Mouse (Mus musculus): ENCODE measurements around the gene 1700034J05Rik. TPM values are rescaled to one million over a fixed set of nuclear protein-coding genes. Genes with fewer than 3 reads are reported as not detected.

Gene 1700034J05Rik
- polyA plus RNA-seq, 1 experiment from 2014 or later: not detected

GRCm38 (mm10) chr6:146978691-146979114 is 24.5 kb upstream of the 1700034J05Rik start:
- H3K27ac ChIP-seq (replicated peaks): no peak overlapping the region; the same call in 1 of the 2 replicates
- H3K27me3 ChIP-seq (ENCODE audit: control insufficient read depth, insufficient read depth, low read length): no peaks in the 10 kb centered on the region
- no peaks in the 10 kb centered on the region; the same call in 1 of the 2 replicates for H3K4me1 ChIP-seq (replicated peaks; ENCODE audit: control insufficient read depth, insufficient read depth)
- H3K9me3 ChIP-seq (ENCODE audit: control insufficient read depth, low read length): no peaks in the 10 kb centered on the region
- no peak overlapping the region for H3K4me3 ChIP-seq (ENCODE audit: low read depth, low read length)
- no peaks in the 10 kb centered on the region for H3K36me3 ChIP-seq (ENCODE audit: control insufficient read depth, insufficient read depth, low read length)
- TF ChIP-seq EP300 (optimal IDR thresholded peaks at IDR 0.05) (no peak), CTCF (IDR thresholded peaks at IDR 0.05; ENCODE audit: low read depth) (peak; percentile 74)
- ATAC-seq (ENCODE audit: low FRiP score, low TSS enrichment) (peak; percentile 19; the same call in 1 of the 2 replicates), DNase-seq (ENCODE audit: low spot score) (no peak)
- WGBS: 31% methylated on average over 5 of the region's 5 CpGs
- no peak overlapping the region for H3K4me2 ChIP-seq (replicated peaks; ENCODE audit: low read depth)
- H3K9ac ChIP-seq (ENCODE audit: low read length): no peak overlapping the region

DNA sequence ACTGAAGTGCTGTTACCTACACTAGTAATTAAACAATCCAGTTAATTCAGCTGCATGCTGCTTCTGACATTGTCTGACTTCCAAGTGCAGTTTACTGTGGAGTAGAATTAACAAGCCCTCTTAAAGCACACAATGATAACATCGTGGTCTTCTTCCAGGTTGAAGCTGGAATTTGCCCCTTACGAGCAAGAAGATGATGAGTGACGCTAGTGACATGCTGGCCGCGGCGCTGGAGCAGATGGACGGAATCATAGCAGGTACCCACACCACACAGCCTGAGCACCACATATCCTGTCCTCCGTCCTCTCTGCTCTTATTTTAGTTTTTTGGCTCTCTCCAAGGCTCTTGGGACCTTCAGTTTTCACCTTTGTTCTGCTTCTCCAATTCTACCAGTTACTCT is 22.2 kb upstream of the 1700034J05Rik start:
- H3K36me3 ChIP-seq (ENCODE audit: control insufficient read depth, insufficient read depth, low read length): no peaks in the 10 kb centered on the region
- 80% methylated on average over 8 of the region's 8 CpGs for WGBS
- H3K4me1 ChIP-seq (replicated peaks; ENCODE audit: control insufficient read depth, insufficient read depth): peaks cover 2% of the 10 kb centered on the region; the same call in 1 of the 2 replicates
- H3K27me3 ChIP-seq (ENCODE audit: control insufficient read depth, insufficient read depth, low read length): no peaks in the 10 kb centered on the region
- H3K27ac ChIP-seq (replicated peaks): no peak overlapping the region
- no peak overlapping the region for H3K9ac ChIP-seq (ENCODE audit: low read length)
- TF ChIP-seq CTCF (IDR thresholded peaks at IDR 0.05; ENCODE audit: low read depth): no peak
- TF ChIP-seq EP300 (optimal IDR thresholded peaks at IDR 0.05): no peak
- DNase-seq (ENCODE audit: low spot score) (no peak), ATAC-seq (ENCODE audit: low FRiP score, low TSS enrichment) (no peak)
- no peaks in the 10 kb centered on the region for H3K9me3 ChIP-seq (ENCODE audit: control insufficient read depth, low read length)
- no peak overlapping the region for H3K4me3 ChIP-seq (ENCODE audit: low read depth, low read length)
- H3K4me2 ChIP-seq (replicated peaks; ENCODE audit: low read depth): no peak overlapping the region

DNA sequence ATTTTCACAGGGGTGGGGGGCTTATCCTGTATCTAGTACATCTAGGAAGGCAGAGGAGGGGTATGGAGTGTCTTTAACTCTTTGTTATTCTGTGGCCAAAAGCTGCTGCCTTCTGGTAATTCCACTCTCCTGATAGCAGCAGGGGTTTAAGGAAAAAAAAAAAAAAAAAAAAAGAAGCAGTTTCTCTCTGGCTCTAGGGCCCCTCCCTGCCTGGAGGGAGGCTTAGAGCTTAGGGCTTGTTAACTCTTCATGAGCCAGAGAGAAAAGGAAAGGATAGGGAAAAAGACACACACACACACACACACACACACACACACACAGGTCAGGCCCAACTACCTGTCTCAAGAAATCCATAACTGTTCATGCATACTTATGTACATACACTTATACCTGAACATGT is 19.6 kb upstream of the 1700034J05Rik start:
- Histone ChIP-seq H3K27me3 (ENCODE audit: control insufficient read depth, insufficient read depth, low read length) (no peaks in the 10 kb centered on the region), H3K4me2 (replicated peaks; ENCODE audit: low read depth) (no peak overlapping the region), H3K4me1 (replicated peaks; ENCODE audit: control insufficient read depth, insufficient read depth) (peaks cover 2% of the 10 kb centered on the region; the same call in 1 of the 2 replicates), H3K4me3 (ENCODE audit: low read depth, low read length) (no peak overlapping the region), H3K36me3 (ENCODE audit: control insufficient read depth, insufficient read depth, low read length) (no peaks in the 10 kb centered on the region), H3K9me3 (ENCODE audit: control insufficient read depth, low read length) (no peaks in the 10 kb centered on the region), H3K9ac (ENCODE audit: low read length) (no peak overlapping the region), H3K27ac (replicated peaks) (no peak overlapping the region)
- ATAC-seq (ENCODE audit: low FRiP score, low TSS enrichment) (no peak), DNase-seq (ENCODE audit: low spot score) (no peak)
- TF ChIP-seq CTCF (IDR thresholded peaks at IDR 0.05; ENCODE audit: low read depth) (no peak), EP300 (optimal IDR thresholded peaks at IDR 0.05) (no peak)

DNA sequence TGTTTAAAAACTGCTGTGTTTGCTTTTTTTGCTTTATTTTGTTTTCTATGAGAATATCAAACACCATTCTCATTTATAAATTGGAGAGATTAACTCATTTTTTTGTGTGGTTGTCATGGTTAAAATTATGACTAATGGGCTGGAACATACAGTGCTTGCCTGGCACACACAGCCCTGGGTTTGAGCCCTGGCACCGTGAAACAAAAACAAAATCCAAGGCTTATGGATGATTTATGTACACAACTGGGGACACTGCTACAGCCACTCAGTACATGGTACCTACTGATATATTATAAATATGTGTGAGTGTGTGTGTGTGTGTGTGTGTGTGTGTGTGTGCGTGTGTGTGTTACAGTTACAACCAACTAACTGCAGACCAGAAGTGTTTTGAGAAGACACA is 19.2 kb upstream of the 1700034J05Rik start:
- no peak overlapping the region for H3K4me2 ChIP-seq (replicated peaks; ENCODE audit: low read depth)
- no peak overlapping the region for H3K4me3 ChIP-seq (ENCODE audit: low read depth, low read length)
- ATAC-seq (ENCODE audit: low FRiP score, low TSS enrichment) (no peak; the same call in 1 of the 2 replicates), DNase-seq (ENCODE audit: low spot score) (no peak)
- no peaks in the 10 kb centered on the region for H3K27me3 ChIP-seq (ENCODE audit: control insufficient read depth, insufficient read depth, low read length)
- H3K9ac ChIP-seq (ENCODE audit: low read length): no peak overlapping the region
- WGBS: 45% methylated on average over 2 of the region's 2 CpGs
- H3K4me1 ChIP-seq (replicated peaks; ENCODE audit: control insufficient read depth, insufficient read depth): 0 out of 2 replicates have a peak, but pooled peaks cover 2% of the 10 kb centered on the region
- no peaks in the 10 kb centered on the region for H3K36me3 ChIP-seq (ENCODE audit: control insufficient read depth, insufficient read depth, low read length)
- H3K27ac ChIP-seq (replicated peaks): no peak overlapping the region
- H3K9me3 ChIP-seq (ENCODE audit: control insufficient read depth, low read length): no peaks in the 10 kb centered on the region
- TF ChIP-seq EP300 (optimal IDR thresholded peaks at IDR 0.05) (no peak), CTCF (IDR thresholded peaks at IDR 0.05; ENCODE audit: low read depth) (no peak)

- no peak for TF ChIP-seq EP300 (optimal IDR thresholded peaks at IDR 0.05)
- TF ChIP-seq CTCF (IDR thresholded peaks at IDR 0.05; ENCODE audit: low read depth): no peak
- H3K9ac ChIP-seq (ENCODE audit: low read length): no peak overlapping the region
- no peak for DNase-seq (ENCODE audit: low spot score)
- no peak overlapping the region for H3K4me3 ChIP-seq (ENCODE audit: low read depth, low read length)
- 33% methylated on average over 1 of the region's 1 CpGs for WGBS
- no peak for ATAC-seq (ENCODE audit: low FRiP score, low TSS enrichment)
- H3K9me3 ChIP-seq (ENCODE audit: control insufficient read depth, low read length): no peaks in the 10 kb centered on the region
- H3K4me2 ChIP-seq (replicated peaks; ENCODE audit: low read depth): no peak overlapping the region
- no peaks in the 10 kb centered on the region for H3K36me3 ChIP-seq (ENCODE audit: control insufficient read depth, insufficient read depth, low read length)
- H3K27me3 ChIP-seq (ENCODE audit: control insufficient read depth, insufficient read depth, low read length): no peaks in the 10 kb centered on the region
- 0 out of 2 replicates have a peak, but pooled peaks cover 2% of the 10 kb centered on the region for H3K4me1 ChIP-seq (replicated peaks; ENCODE audit: control insufficient read depth, insufficient read depth)
- H3K27ac ChIP-seq (replicated peaks): 0 out of 2 replicates have a peak overlapping the region, but pooled peaks have one; percentile 30
Measured at GRCm38 (mm10) chr6:146972740-146973139, 18.5 kb upstream of the 1700034J05Rik start.

GRCm38 (mm10) chr6:146972009-146972408 is 17.8 kb upstream of the 1700034J05Rik start:
- H3K36me3 ChIP-seq (ENCODE audit: control insufficient read depth, insufficient read depth, low read length): no peaks in the 10 kb centered on the region
- H3K9ac ChIP-seq (ENCODE audit: low read length): no peak overlapping the region
- ATAC-seq (ENCODE audit: low FRiP score, low TSS enrichment) (no peak), DNase-seq (ENCODE audit: low spot score) (no peak)
- H3K4me2 ChIP-seq (replicated peaks; ENCODE audit: low read depth): no peak overlapping the region
- TF ChIP-seq CTCF (IDR thresholded peaks at IDR 0.05; ENCODE audit: low read depth) (no peak), EP300 (optimal IDR thresholded peaks at IDR 0.05) (no peak)
- H3K27ac ChIP-seq (replicated peaks): no peak overlapping the region
- WGBS: 83% methylated on average over 6 of the region's 6 CpGs
- no peaks in the 10 kb centered on the region for H3K27me3 ChIP-seq (ENCODE audit: control insufficient read depth, insufficient read depth, low read length)
- H3K9me3 ChIP-seq (ENCODE audit: control insufficient read depth, low read length): no peaks in the 10 kb centered on the region
- H3K4me3 ChIP-seq (ENCODE audit: low read depth, low read length): no peak overlapping the region
- H3K4me1 ChIP-seq (replicated peaks; ENCODE audit: control insufficient read depth, insufficient read depth): 0 out of 2 replicates have a peak, but pooled peaks cover 2% of the 10 kb centered on the region
